Mouse (Mus musculus): Measurements from ENCODE around the gene B230217C12Rik. TPM values are rescaled to one million over a fixed set of nuclear protein-coding genes. Genes with fewer than 3 reads are reported as not detected.

Gene B230217C12Rik
- 0.02 TPM in 1 of 2 replicates, not detected in the other for polyA plus RNA-seq (2012)

- TF ChIP-seq GATA1 (IDR thresholded peaks at IDR 0.05; ENCODE audit: low read length): no peak
Measured at GRCm38 (mm10) chr11:97840539-97840954, at the start of gene B230217C12Rik. B230217C12Rik (plus strand) TSS chr11:97840780.

- no peak for TF ChIP-seq GATA1 (IDR thresholded peaks at IDR 0.05; ENCODE audit: low read length)
Measured at GRCm38 (mm10) chr11:97793165-97793564, 47.4 kb upstream of the B230217C12Rik start.

- no peak for TF ChIP-seq GATA1 (IDR thresholded peaks at IDR 0.05; ENCODE audit: low read length)
Measured at GRCm38 (mm10) chr11:97796910-97797309, 43.7 kb upstream of the B230217C12Rik start.

- TF ChIP-seq GATA1 (IDR thresholded peaks at IDR 0.05; ENCODE audit: low read length): no peak
Measured at GRCm38 (mm10) chr11:97797369-97798082, 43.1 kb upstream of the B230217C12Rik start.

- TF ChIP-seq GATA1 (IDR thresholded peaks at IDR 0.05; ENCODE audit: low read length): no peak
Measured at GRCm38 (mm10) chr11:97798083-97798435, 42.5 kb upstream of the B230217C12Rik start.

- no peak for TF ChIP-seq GATA1 (IDR thresholded peaks at IDR 0.05; ENCODE audit: low read length)
Measured at GRCm38 (mm10) chr11:97798782-97799145, 41.8 kb upstream of the B230217C12Rik start, which contains the start of gene Lasp1. Lasp1 (plus strand) TSS chr11:97799000.

GRCm38 (mm10) chr11:97799146-97799993, 41.2 kb upstream of the B230217C12Rik start:
- TF ChIP-seq GATA1 (IDR thresholded peaks at IDR 0.05; ENCODE audit: low read length): no peak

GRCm38 (mm10) chr11:97799994-97800690, 40.4 kb upstream of the B230217C12Rik start:
- no peak for TF ChIP-seq GATA1 (IDR thresholded peaks at IDR 0.05; ENCODE audit: low read length)

- TF ChIP-seq GATA1 (IDR thresholded peaks at IDR 0.05; ENCODE audit: low read length): no peak
Measured at GRCm38 (mm10) chr11:97800691-97801408, 39.7 kb upstream of the B230217C12Rik start.

GRCm38 (mm10) chr11:97801409-97802193, 39.0 kb upstream of the B230217C12Rik start:
- no peak for TF ChIP-seq GATA1 (IDR thresholded peaks at IDR 0.05; ENCODE audit: low read length)

GRCm38 (mm10) chr11:97802194-97802470, 38.4 kb upstream of the B230217C12Rik start:
- TF ChIP-seq GATA1 (IDR thresholded peaks at IDR 0.05; ENCODE audit: low read length): no peak

GRCm38 (mm10) chr11:97802495-97802894, 38.1 kb upstream of the B230217C12Rik start:
- TF ChIP-seq GATA1 (IDR thresholded peaks at IDR 0.05; ENCODE audit: low read length): no peak

GRCm38 (mm10) chr11:97803847-97804246, 36.7 kb upstream of the B230217C12Rik start:
- no peak for TF ChIP-seq GATA1 (IDR thresholded peaks at IDR 0.05; ENCODE audit: low read length)

- no peak for TF ChIP-seq GATA1 (IDR thresholded peaks at IDR 0.05; ENCODE audit: low read length)
Measured at GRCm38 (mm10) chr11:97804841-97805661, 35.5 kb upstream of the B230217C12Rik start.

Data from G1E-ER4 (cell line).